Mouse (Mus musculus): ENCODE data around the gene Spns2.

The Spns2 gene

DNA sequence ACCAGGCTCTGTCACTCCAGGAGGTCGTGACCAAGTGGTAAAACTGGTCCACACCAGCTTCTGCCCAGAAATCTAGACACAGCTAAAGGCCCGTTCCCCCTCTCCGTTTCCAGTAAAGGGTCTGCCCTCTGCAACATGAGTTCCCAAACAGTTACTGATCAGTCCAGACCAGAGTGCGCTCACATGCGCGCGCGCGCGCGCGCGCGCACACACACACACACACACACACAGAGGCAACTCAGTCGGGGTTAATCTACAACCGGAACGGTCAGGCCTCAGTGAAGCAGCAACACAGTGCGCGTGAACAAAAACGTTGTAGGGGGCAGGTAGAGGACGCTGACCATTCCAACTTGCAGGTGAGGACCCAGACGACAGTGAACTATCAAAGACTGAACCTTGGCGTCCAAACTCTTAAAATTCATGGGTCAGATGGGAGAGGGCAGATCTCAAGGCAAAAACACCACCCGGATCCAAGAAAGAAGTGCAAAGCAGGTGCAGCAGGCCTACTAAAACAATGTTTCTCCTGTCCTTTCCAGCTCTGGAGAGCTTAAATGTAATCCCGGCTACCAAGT is 79.1 kb downstream of the Spns2 start:
- no peak for DNase-seq (ENCODE audit: low spot score in 2 of 2)

DNA sequence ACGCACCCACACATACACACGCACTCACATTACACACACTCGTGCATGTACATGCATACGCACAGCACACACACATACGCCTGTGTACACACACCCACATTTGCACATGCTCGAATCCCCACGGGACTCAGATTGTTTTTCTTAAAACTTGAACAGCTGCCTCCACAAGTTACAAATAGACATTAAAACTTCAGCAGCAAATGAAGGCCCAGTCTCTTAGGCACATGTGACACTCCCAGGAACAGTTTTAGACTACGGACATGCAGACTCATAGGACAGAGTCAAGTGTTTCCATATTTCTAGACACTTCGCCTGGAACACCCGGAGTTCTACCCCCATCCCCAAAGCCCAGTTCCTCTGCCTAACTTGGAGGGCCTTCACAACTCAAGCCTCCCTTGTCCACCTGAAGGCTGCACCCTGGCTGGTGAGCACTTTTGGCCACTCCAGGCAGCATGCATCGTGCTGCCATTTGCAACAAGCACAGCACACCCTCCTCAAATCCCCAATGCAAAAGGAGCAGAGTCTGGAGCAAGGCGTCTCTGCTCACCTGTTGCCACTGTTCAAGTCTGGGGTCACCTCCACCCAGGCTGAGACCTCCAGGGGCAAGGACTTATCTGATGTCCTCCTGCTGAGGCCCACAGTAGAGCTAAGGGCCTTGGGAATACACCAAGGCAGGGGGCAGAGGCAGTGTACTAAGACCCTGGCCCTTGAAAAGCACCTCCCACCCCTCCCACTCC is 79.9 kb downstream of the Spns2 start:
- no peak for DNase-seq (ENCODE audit: low spot score in 2 of 2)

DNA sequence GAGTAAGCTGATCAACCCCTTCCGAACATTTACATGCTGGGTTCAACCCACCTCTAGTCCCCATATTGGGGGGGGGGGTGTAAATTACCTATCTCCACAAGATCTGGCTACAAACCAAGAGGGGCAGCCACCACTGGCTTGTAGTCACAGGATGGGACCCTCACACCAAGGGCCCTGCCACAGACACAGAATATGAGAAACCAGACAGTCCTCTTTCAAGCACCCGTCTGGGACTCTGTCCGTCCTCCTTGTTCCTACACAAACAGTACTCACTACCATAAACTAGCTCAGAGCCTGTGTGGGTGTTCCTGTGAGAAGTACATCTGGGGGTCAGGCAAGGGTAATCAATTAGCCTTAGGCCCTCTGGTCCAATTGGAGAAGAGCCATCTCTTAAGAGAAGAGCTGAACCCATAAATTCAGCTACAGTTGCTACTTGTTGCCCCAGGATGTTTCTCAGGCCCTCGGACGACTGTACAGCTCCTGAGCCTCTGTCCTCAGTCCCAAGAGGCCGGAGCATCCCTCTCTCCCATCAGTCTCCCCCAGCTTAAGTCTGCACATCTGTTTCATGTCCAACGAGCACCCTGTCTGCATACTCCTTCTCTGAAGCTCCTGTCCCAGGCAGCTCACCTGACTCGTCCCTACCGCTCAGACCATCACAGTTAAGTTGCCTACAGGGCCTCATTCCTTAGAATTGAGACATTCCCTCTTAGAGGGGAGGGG is 81.1 kb downstream of the Spns2 start:
- no peak for DNase-seq (ENCODE audit: low spot score in 2 of 2)

DNA sequence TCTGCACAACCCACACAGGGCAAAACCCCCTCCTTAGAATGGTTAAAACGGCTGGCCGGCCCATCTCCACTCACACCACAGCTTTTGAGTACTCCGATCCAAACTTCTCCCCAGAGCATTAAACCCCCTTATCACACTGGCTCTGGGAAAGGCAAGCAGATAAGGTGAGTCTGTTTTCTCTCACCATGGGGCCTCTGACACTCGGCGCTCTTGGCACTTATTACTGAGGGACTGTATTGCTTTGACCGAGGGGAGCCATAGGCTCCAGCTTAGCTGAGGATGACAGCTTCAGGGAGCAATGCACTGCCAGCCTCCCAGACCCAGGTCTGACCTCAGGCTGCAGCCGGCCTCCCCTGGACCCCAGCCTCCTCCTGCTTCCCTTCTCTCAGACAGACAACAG is 82.1 kb downstream of the Spns2 start:
- DNase-seq (ENCODE audit: low spot score in 2 of 2) = no peak

DNA sequence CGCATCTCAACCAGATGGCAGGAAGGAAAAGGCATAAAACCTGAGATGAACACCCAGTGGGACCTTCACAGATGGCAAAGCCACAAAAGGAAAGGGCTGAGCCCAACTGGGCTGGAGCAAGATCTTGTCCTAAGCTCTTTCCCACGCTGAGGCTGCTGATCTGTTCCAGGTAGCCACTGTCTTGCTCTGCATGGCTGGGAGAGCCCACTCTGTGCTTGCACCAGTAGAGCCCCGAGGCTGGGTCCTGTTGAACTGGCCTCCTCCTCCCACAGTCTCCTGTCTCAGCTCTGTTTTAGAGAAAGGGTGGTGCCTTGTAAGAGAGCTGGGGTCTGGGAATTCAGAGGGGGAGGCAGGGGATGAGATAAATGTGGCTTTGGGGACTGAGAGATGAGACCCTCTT is 82.6 kb downstream of the Spns2 start:
- no peak for DNase-seq (ENCODE audit: low spot score in 2 of 2)

DNA sequence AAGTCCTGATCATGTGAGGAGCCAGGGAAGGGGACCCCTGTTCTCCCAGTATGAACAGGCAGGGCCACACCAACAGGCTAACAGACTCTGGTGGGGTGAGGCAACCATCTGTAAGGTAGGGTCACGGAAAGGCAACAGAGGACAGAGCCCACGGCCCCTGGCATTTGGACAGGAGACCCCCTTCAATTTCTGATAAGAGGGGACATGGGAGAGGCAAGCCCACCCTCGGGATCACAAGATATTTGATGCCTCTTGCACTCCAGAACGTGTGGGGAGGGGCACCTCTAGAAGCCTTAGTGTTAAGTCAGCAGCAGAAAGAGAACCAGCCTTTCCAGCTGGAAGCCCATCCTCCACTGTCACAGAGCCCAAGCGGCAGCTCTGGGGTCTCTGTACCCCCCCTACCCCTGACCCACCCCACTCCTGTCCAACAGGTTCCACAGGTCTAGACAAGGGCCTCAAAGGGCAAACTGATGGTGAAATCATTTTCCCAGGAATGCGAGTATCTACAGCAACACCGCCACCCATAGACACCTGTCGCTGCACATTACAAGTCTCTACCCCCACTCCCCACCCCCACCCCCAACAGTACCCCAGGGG is 83.5 kb downstream of the Spns2 start:
- DNase-seq (ENCODE audit: low spot score in 2 of 2) = no peak

DNA sequence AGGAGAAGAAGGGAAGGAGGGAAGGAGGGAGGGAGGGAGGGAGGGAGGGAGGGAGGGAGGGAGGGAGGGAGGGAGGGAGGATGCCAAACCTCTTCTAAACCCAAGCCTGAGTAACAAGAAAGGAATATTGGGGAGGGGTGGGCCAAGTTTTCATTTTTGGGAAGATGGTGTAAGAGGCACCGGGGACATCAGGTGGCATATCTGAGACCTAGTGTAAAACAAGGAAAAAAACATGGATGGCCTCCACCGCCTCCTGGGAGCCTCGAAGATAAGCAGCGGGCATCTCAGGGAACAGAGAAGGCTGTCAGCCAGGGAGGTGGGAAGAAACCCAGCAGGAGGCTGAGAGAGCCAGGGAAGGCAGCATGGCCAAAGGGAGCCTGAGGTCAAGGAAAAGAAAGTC is 84.2 kb downstream of the Spns2 start:
- no peak for DNase-seq (ENCODE audit: low spot score in 2 of 2)

DNA sequence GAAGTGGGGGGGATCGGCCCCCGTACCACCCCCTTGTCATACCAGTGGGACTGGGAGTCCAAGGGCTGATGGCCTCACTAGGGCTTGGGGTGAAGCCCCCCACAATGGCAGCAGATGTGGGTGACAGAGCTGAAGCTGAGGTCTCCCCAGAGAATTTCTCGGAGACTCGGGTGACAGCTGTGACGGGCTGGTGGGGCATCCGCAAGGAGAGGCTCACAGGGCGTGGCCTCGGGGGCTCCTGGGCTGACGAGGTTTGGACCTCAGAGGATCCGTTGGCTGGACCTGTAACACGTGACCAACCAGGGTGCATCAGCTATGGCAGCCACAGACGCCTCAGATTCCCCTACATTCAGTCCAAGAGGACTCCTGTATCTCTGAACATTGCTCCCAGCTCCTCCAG is 86.7 kb downstream of the Spns2 start:
- DNase-seq (ENCODE audit: low spot score in 2 of 2) = no peak

DNA sequence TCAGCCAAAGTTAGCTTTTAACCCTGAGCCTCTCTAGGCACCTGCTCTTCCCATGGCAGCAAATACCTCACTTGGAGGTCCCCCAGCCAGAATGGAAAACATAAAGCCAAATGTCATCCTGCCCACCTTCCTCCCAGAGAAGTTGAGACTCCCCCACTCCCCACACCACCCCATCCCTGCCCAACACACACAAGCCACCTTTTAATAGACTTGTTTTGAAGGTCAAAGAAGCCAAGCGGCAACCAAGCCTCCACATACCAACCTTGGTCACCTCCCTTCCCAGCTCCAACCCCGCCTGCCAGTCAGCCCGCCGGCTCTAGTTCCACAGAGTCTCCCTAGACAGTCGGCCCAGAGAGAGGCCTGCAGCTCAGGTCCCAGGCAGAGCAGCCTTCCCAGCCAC is 87.7 kb downstream of the Spns2 start:
- DNase-seq (ENCODE audit: low spot score in 2 of 2) = no peak

Data from right cerebral cortex, postnatal 10 days (tissue).